Mouse (Mus musculus) heart, adult 9 months (tissue): ENCODE measurements at regions not wholly inside any gene's neighbourhood (a gene's known extent, or its start where the extent isn't known, plus 50 kb on each side); places are given as distances from the start of the nearest gene placed in this dataset.

ENCODE experiments used
- DNase-seq, 2 experiments: peaks; one replicate each; pipeline ENCODE4 v3.0.0; 2022; ENCODE audit warnings: low spot score in 2 of 2

DNA sequence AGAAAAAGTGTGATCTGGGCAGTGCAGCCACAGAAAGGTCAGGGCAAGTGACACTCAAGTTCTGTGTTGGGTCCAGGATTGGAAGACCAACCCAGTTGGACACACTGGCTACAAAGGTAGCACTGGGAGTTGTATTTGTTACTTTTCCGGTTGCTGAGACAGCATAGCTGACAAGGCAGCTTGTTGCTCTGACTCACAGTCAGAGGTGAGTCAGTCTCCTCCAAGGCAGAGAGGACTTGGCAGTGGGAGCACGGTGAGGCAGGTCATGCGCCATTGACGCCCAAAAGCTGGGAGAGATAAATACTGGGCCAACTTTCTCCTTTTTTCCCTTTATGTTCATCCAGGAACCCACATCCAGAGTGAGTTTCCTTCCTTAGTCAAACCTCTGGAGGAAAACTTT, 88.4 kb downstream of the Zfp706 start:
- no peak for DNase-seq

DNA sequence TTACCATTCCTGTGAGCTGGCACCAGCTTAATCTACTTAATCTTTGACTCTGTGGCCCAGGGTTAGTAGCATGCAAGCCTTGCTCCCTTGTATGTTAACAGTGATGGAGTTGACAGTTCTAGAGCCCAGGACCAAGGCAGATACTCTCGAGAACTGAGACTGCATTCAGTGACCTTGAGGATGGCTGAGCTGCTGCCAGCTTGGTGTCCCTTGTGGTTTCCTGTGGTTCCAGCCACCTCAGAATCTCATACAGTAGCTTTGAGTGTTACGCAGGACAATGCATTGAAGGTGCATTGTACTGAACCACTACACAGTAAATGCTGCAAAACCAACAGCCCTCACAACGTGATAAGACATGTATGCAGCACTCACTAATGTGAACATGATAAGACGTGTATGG, 90.6 kb downstream of the Zfp706 start:
- DNase-seq: no peak

DNA sequence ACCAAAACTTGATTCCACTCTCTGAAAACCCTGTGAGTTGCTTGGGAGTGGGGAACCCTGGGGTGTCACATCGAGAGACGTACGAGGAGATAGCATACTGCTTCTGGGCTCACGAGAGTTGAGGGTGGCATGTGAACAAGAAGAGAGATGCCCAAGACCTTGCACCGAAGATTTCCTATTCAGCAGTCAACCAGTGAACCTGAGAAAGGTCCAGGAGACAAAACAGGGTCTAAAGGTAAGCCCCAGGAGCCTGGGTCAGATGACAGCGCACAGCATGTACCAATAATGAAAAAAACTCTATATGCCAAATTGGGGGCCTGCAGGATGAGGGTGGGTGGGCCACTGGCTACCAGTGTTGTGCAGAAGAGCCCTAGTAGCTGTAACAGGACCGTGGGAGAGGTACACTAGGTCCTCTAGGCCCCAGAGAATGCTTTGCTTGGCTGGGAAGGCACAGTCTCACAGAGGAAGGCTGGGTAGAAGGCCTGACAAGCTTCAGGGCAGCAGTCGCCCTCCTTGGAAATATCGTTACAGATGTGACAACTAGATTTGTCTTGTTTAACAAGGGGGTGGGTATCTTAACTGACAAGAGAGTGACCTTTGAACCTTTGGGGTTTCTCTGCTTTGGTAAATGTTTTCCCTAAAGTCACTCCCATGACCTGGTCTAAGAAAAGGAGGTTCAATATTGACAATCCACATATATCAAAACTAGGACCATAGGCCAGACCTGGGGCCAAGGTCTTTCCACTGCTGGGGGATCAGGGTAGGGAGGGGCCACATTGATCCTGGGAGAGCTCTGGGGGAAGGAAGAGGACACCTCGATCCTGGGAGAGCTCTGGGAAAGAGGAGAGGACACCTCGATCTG, 93.1 kb downstream of the Zfp706 start:
- DNase-seq: no peak

DNA sequence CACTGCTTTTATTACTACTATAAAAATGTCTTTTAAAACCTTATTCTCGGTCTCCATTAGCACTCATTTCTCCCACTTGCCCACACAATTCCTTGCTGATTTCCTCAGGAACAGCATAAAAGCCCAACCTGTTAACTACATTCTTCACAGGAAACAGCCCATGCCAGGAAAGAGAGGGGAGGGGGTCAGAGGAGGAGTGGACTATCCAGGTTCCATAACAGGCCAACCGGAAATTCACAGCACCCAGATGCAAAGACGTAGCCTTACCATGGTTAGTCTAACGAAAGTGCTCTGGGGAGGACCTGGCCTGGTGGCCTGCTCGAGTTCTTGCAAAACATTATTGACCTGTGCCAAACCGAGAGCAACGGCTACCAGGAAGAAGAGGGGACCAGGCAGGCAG, 94.3 kb downstream of the Zfp706 start:
- DNase-seq: no peak

DNA sequence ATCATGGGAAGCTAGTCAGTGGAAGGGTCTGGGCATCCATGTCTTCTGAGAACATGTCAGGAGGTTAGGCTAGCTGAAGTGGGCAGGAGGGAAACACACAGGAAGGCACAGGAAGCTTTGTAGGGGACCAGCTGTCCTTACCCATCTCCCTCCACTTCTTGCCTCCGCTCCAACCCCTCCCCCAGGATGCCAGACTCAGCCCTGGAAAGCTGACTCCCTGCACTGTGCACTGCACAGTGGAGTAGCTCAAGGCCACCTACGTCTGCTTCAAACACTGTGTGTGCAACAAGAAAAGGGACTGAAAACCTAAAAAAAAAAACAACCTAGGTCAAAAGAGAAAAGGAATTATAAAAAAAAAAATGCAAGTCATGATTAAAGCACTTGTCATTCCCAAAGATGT, 97.3 kb downstream of the Zfp706 start:
- DNase-seq: no peak

DNA sequence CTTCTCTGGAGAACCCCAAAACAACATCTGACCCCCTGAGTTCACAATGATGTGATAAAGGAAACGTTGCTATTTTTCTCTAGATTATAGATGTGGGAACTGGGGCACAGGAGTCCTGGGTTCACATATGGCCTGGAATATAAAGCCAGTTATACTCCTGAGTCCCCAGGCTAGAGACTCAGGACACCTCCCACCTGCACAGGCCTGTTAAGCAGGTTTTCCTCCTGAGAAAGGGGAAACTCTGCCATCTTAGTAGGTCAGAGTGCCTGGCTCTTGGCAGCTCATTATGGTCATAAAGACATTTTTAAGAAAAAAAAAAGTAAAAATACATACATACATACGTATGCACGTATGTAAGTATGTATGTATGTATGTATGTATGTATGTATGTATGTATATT, 98.1 kb downstream of the Zfp706 start:
- no peak for DNase-seq

DNA sequence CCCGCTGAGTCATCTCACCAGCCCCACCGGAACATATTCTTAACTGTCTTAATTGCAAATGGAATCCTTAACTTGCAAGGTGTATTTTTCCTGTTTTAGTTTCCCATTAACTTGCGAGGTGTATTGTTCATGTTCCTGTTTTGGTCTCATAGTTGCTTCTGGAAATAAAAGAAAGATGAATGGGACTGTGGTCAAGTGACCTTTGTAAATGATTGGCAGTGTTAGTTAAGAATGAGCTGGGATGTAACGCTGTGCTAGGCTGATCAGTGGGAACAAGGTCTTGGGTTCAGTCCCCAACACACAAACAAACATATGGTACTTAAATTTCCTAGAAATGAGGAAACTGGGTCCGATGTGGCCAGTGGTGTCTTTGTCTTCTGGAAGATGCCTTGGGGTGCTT, 100.8 kb downstream of the Zfp706 start:
- DNase-seq: no peak

DNA sequence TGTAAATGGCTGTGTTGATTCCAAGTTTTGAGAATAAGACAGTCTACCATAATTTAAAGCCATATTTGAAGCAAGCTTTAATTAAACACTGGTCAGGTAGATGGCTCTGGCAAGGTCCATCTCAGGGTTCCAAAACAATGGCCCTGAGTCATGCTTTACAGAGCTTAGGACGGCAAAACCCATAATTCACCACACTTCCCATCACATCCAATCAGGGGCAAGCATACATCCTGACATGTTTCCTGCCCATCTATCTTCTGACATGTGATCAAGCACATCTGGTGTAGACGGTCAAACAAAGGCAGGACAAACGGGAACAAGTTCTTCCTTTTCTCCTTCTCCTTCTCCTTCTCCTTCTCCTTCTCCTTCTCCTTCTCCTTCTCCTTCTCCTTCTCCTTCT, 101.5 kb downstream of the Zfp706 start:
- DNase-seq: no peak

DNA sequence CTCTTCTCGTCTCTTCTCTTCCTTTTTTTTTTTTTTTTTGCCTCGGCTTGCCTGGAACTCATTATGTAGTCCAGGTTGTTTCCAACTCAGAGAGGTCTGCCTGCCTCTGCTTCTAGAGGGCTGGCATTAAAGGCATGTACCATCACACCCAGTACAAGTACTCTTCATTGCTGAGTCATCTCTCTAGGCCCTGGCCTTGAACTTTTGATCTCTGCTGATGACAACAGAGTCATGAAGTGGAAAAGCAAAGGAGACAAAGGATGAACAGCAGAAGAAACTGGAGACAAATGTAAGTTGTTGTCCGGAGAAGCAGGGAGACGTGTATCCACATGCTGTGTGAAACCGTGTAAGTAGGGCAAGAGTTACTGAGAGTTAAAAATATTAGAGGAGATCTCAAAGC, 103.7 kb downstream of the Zfp706 start:
- DNase-seq: no peak

DNA sequence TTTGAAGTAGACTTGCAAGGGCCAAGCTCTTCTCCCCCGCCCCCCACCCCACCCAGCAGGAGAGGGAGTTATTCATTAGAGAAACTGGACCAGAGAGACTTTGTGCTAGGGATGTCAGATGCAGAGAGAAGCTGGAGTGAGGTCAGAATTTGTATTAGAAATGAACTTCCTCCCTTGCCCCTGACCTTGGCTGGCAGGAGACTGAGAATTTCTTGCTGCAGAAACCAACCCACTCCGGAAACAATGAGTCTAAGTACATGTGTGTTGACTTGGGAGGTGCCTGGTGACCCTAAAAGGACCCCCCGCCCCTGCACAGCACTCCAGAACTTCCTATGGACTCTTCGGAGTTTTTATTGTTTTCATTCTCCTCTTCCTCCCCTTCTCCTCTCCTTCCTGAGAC, 104.3 kb downstream of the Zfp706 start:
- DNase-seq: no peak

DNA sequence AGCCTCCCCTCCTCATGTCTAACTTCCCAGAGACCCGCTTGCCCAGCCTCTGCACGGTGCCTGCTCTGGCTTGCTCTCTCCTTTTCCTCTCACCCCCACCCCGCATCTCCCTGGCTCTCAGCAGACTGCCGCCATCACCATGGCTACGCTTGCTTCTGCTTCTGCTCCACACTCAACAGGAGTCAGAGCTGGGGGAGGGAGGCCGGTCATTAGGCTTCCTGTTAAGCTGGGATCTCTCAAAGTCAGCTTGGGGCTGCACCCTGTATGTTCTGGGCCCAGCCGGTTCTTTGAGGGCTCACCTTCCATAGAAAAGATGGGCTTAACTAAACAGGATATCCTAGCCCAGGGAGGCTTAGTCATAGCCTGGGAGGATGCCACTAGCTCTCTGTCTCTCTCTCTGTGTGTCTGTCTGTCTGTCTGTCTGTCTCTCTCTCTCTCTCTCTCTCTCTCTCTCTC, 105.7 kb downstream of the Zfp706 start:
- no peak for DNase-seq

DNA sequence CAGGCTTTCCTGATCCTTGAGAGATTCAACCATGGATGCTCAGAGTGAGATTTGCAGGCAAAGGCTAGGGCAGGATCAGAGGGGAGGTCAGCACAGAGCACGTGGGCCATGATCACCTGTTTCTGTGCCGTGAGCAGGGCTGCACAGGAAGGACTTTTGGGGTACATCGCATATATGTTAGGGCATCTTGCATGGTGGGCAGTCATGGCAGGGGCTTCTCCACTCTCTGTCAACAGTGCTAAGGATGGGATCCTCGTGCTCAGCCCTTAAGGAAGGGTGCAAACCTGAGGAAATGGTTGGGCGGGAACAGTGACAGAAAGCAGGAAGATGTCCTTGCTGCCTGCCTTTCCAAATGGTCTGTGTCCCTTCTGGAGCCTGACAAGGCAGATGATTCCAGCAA, 106.2 kb downstream of the Zfp706 start:
- no peak for DNase-seq

DNA sequence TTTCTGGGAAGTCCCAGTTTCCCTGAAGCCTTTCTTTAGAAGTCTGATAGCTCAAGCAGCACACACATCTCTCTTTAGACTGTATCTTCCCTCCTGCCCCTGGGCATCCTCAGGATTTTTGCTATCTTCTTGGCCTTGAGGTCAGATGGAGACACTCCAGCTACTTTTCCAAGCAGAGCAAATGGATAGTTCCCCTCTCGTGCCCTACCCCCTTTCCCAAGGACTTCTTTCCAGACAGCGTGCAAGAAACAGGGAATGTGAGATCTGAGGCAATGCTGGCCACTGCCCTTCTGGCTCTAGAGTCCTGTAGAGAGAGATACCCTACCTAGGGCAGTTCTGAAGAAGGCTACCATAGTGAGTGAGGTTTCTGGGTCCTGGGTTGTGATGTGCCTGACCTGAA, 106.6 kb downstream of the Zfp706 start:
- no peak for DNase-seq

DNA sequence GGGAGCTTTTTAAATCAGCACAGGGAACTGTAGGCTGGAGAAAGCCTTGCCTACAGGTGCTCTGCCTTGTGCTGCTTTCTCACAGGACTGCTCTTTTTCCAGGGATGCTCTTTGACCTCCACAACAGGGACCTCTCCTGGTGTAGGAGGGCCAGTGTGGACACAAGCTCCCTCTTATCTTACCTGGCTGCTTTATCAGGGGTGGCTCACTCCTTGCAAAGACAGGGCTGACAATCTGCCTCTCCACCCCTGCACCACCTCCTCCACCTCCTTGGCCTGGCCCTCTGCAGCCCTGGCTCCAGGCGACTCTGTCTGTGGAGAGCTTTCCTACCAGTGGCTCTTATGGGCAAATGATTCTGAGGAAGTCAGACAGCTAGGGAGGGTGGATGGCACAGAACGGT, 107.7 kb downstream of the Zfp706 start:
- DNase-seq: no peak

DNA sequence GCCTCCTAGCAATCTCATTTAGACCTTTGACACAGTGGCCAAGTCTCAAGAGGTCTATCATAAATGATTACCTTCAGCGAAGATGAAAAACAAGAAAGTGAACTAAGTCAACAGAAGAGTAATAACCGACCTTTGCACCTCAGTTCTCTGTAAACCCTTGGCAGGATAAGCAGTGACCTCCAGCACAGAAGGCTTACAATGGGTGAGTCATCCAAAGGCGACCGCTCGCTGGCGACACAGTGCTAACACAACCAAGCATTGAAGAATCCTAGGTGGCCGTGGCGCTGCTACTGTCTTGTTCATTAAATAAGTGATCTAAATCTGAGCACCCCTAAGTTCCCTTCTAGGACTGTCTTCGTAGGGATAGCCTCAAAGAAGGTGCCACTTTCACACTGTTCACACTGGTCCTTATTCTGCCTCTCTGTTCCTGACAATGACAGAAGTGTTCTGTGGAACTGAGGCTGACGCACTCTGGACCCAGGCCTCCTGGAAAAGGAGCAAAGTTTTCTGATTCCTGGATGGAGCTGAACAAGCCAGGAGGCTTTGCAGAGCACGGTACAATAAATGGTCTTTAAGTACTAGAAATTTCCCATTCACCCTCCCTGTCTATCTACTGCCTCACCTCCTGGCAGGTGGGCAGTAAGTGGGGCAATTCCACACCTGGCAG, 108.6 kb downstream of the Zfp706 start:
- DNase-seq: no peak

DNA sequence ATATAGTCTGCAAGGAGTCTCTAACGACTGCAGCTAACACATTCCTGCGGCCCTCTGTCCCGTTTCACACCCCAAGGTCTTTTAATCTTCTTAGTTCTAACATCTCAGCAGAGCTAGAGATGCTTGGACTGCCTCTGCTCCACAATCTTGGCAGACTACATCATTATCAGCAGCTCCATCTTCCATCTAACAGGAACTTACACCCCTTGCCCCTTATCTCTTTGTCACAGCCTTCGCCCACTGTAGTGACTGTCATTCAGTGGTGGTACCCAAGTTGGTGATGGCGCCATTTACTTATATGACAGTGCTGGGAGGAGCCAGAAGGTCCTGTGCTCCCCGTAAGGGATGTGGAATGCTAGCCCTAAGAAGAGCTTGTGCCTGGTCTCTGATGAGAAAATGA, 109.2 kb downstream of the Zfp706 start:
- no peak for DNase-seq

DNA sequence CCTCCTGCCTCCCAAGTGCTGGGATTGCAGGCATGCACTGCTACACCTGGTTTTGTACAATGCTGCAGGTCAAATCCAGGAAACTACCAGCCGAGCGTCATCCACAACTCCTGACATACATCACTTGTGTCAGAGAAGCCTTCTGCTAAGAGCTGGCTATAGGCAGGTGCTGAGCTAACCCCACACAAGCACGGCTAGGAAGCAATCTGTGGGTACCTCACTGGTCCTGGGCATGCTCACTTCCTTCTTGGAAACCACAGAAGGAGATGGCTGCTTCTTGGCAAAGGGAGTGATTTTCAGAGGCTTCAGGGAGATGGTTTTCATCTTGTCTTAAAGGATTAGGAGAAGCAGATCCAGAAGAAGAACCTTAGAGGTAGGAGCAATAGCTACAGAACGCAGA, 111.3 kb downstream of the Zfp706 start:
- no peak for DNase-seq

DNA sequence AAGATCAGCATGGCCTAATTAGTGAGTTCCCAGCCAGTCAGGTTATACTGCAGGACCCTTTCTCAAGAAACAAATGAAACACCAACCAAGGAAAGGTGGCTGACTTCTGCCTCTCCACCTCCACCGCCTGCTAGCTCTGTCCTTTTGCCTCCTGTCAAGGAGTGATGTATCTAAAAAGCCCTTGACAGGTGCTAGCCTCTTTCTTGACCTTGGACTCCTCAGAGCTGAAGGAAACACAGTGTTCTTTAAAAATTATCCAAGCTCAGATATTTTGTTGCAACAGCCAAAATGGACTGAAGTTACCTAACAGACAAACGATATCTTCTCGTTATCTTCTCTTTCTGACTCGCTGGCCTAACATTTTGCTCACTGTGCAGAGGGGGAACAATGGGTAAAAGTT, 112.5 kb downstream of the Zfp706 start:
- no peak for DNase-seq

DNA sequence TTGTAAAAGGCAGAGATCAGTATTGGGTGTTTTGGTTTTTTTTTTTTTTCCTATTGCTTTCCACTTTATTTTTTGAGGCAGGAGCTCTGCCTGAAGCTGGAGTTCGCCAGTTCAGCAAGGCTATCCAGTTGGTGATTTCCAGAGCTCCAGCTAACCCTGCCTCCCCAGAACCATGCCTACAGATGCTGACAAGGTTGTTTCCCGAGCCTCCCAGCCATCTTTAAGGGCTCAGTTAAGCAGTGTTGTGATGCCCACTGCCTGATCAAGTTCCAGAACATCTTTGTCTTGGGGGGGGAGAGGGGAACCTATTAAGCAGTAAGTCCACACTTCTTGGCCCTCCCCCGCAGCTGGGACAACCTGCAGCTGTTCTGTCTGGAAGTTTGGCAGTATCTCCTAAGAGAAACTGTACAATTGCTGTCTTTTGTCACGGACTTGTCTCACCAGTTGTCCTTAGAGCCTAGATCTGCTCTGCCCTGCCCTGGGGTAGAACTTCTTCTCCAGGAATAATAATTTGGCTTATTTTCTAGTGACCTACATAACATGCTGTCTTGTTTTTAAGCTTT, 114.1 kb downstream of the Zfp706 start:
- DNase-seq: no peak

DNA sequence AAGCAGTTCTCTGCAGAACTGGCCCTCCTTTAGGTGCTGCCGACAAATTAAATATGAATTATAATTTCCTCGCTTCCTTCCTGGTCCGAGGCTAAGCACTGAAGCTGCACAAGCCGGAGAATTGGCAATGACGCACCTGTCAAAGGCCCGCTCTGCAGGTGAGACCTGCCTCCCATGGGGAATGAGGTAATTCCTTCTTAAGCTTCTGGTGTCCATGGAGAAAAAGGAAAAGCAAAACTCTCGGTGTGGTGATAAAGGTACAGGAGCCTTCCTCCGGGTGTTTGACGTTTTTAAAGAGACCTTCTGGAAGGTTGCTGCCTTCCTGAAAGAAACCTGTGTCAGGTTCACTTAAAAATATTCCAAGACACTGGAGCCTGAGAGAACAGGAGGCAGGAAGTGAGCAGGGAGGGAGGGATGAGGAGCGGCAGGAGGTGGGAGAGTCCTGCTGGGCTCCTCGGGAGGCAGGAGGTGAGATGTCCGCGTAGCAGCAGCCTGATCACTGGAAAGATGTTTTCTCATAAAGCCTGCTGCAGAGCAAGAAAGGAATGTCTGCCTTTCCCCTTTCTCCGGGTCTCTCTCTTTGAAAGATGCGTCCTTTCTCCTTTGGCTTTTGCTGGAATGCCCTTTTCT, 114.9 kb downstream of the Zfp706 start:
- no peak for DNase-seq

DNA sequence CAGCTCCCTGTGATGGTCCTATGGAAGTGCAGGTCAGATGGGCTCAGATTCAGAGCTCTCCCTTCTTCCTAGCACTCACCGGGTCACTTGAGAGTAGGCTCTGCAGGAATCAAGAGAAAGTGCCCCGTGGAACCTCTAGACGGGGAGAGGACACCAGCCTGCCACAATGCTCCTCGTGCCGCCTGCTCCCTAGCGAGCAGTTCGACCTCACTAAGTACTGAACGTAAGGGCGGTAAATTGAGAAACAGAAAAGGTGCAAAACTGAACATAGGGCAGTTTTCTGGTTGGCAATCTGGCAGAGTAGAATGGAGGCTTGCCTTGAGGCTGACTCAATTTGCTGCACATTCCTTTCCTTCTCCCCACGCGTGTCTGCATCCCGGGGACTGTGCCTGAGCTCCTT, 115.7 kb downstream of the Zfp706 start:
- DNase-seq: no peak

DNA sequence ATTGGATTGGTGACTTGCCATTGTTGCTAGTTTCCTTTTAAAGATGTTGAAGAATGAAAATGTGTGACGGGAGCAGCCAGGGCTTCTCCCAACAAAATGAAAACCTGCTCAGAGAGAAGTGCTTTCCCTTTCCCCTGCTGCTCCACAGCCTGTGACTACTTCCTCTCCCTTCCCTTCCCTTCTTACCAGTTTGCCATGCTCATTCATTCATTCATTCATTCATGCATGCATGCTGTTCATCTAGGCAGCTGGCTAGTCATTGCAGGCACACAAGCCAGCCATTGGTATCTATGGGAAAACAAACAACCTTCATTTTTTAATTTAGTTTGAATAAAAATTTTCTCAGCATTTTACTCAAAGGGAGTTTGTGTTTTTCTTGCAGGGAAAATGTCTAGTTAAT, 116.3 kb downstream of the Zfp706 start:
- DNase-seq: no peak

DNA sequence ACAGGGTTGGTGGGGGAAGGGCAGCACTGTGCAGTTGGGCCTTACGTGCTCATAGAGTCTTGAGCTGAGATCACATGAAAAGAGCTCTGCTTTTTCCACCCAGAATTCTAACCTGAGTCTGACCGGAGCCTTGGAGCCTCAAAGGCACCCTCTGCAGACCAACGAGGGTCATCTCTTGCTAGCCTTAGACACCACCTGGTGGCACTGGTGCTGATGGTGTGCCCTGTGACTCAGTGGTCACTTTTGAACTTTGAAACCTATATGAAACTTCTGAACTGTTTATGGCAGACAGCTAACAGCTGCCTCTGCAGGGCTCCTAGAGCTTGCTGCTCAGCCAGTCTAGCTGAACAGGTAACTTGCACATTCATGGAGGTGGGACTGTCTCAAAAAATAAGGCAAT, 118.5 kb downstream of the Zfp706 start:
- no peak for DNase-seq
